Mouse (Mus musculus): Measurements from ENCODE around the gene Tbc1d22a.

DNA sequence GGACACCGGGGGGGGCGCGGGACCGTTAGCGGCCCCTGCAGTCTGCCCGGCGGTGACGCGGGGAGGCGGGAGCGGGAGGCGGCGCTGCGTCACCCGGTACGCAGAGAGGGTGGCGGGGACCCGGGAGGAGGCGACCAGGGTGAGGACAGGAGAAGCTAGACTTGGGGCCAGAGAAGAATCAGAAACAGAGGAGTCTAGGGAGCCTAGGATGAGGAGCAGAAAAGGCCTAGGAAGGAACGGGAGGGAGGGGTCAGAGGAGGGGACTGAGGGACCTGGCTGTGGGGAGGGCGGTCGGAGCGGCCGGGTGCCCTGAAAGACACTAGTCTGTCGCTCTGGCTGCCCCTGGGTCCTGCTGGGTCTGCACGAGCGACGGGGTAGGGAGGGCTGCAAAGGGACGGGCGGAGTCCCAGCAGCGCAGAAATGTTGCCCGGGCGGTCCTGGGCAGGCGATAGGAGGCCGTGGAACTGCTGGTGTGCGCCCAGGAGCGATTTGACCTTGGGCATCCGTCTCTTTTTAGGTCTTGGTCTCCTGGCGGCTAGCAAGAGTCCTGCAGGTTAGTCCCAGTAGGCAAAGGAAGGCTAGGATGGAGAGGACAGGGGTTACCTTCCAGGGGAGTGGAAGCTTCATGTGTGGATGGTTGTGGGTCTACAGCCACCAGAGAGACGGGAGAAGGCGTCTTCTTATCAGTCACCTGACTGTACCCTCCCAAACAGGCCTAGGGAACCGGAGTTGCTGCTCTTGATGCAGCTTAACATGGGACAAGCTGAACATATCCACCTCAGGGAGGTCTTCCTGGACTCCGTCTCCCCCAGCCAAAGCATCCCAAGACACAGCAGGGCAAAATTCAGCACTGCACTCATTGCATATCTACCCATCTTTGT, 28.3 kb upstream of the Tbc1d22a start, which contains the start of gene Cerk:
- TF ChIP-seq CTCF (IDR thresholded peaks at IDR 0.05; ENCODE audit: low read depth) (peak; percentile 62), EP300 (optimal IDR thresholded peaks at IDR 0.05) (no peak)
